Mouse (Mus musculus): ENCODE data around the gene Col27a1. TPM values are rescaled to one million over a fixed set of nuclear protein-coding genes. Genes with fewer than 3 reads are reported as not detected.
"Not testable (repeated sequence)": the region's sequence is repeated elsewhere in the genome, so short reads cannot be mapped to it uniquely, and the experiment has no call there.

Gene Col27a1
- polyA plus RNA-seq, 1 experiment = 1.4 TPM

DNA sequence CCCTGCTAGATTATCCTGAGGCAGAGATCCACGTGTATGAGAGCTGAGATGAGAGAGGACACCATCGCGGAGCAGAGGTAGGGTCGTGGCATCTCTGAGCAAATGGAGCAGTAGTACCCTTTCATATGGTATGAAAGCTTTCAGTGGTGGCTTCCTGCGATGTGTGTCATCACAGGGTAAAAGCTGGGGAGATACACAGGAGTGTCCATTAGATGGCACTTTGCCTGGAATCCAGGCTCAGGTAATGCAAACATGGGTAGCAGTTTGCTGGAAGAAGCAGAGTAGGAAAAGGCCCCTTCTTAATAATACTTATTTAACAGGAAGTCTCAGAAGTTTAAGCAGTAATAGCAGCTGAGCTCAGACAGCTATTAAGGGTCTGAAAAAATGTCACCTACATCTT lies 100.3 kb downstream of the Col27a1 start:
- Histone ChIP-seq H3K9me3 (replicated peaks; ENCODE audit: control insufficient read depth, insufficient read depth, low read length, poor library complexity, severe bottlenecking) (no peaks in the 10 kb centered on the region), H3K36me3 (ENCODE audit: control insufficient read depth, insufficient read depth, low read length, poor library complexity, severe bottlenecking) (no peaks in the 10 kb centered on the region), H3K4me3 (ENCODE audit: low read depth, low read length) (no peak overlapping the region), H3K27ac (ENCODE audit: insufficient read depth, low read length) (no peak overlapping the region), H3K9ac (ENCODE audit: low read depth, poor library complexity, severe bottlenecking) (no peak overlapping the region), H3K27me3 (ENCODE audit: control insufficient read depth, insufficient read depth, low read length, poor library complexity, severe bottlenecking) (no peaks in the 10 kb centered on the region), H3K4me1 (ENCODE audit: control insufficient read depth, insufficient read depth, low read length) (no peaks in the 10 kb centered on the region)
- TF ChIP-seq POLR2A (IDR thresholded peaks at IDR 0.05; ENCODE audit: insufficient read depth, low read length) (no peak), EP300 (IDR thresholded peaks at IDR 0.05; ENCODE audit: insufficient read depth, low read depth, low read length) (no peak), CTCF (IDR thresholded peaks at IDR 0.05; ENCODE audit: low read depth, low read length) (no peak)

DNA sequence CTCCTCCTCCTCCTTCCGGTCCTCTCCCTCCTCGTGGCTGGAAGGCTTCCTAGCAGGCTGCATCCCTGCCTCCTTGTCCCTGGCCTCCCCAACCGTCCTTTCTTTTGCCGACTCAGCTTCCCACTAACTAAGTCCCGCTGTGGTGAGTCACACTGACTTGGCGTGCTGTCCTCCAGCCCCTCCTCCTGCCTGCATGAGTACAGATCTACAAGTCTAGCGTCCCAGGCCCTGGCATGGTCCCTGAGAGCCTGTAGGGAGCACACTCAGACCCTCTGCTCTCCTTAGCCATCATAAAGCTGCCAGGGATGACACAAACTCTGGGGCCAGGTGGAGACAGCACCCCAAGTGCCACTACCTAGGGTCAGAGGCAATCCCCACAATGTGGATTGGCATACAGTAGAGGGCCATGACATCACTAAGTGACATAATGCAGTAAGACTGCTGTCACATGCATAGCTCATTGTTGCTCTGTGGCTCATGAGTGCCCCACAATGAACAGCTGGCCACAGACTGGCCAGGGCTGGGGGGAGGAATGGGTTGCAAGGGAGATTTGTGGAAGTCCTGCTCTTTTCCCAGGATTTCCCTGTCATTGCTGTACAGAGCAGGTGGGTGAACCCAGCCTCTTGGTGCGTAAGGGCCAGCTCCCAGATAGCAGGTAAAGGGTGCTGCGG lies 102.4 kb downstream of the Col27a1 start:
- H3K27me3 ChIP-seq (ENCODE audit: control insufficient read depth, insufficient read depth, low read length, poor library complexity, severe bottlenecking) = no peaks in the 10 kb centered on the region
- H3K4me3 ChIP-seq (ENCODE audit: low read depth, low read length) = no peak overlapping the region
- H3K36me3 ChIP-seq (ENCODE audit: control insufficient read depth, insufficient read depth, low read length, poor library complexity, severe bottlenecking) = no peaks in the 10 kb centered on the region
- no peaks in the 10 kb centered on the region for H3K9me3 ChIP-seq (replicated peaks; ENCODE audit: control insufficient read depth, insufficient read depth, low read length, poor library complexity, severe bottlenecking)
- H3K9ac ChIP-seq (ENCODE audit: low read depth, poor library complexity, severe bottlenecking) = no peak overlapping the region
- no peaks in the 10 kb centered on the region for H3K4me1 ChIP-seq (ENCODE audit: control insufficient read depth, insufficient read depth, low read length)
- TF ChIP-seq POLR2A (IDR thresholded peaks at IDR 0.05; ENCODE audit: insufficient read depth, low read length) = no peak
- no peak for TF ChIP-seq EP300 (IDR thresholded peaks at IDR 0.05; ENCODE audit: insufficient read depth, low read depth, low read length)
- no peak for TF ChIP-seq CTCF (IDR thresholded peaks at IDR 0.05; ENCODE audit: low read depth, low read length)
- H3K27ac ChIP-seq (ENCODE audit: insufficient read depth, low read length) = no peak overlapping the region

DNA sequence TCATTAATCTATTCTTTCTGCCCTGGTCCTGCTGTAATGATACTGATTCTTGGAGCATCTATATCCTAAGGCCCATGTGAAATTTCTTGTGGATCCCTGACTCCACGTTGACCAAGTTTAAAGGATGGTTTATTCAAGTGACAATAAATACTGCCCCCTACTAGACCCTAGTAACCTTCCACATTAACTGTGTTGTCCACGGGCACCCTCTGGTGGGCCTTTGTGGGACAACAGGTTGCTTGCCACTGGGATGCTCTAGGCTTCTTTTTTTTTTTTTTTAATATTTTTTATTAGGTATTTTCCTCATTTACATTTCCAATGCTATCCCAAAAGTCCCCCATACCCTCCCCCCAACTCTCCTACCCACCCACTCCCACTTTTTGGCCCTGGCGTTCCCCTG lies 105.8 kb downstream of the Col27a1 start:
- H3K4me1 ChIP-seq (ENCODE audit: control insufficient read depth, insufficient read depth, low read length); H3K36me3 ChIP-seq (ENCODE audit: control insufficient read depth, insufficient read depth, low read length, poor library complexity, severe bottlenecking); H3K9ac ChIP-seq (ENCODE audit: low read depth, poor library complexity, severe bottlenecking); H3K27ac ChIP-seq (ENCODE audit: insufficient read depth, low read length); H3K4me3 ChIP-seq (ENCODE audit: low read depth, low read length); H3K27me3 ChIP-seq (ENCODE audit: control insufficient read depth, insufficient read depth, low read length, poor library complexity, severe bottlenecking); H3K9me3 ChIP-seq (replicated peaks; ENCODE audit: control insufficient read depth, insufficient read depth, low read length, poor library complexity, severe bottlenecking): not testable (repeated sequence)
- peak; percentile 44 for TF ChIP-seq CTCF (IDR thresholded peaks at IDR 0.05; ENCODE audit: low read depth, low read length)

DNA sequence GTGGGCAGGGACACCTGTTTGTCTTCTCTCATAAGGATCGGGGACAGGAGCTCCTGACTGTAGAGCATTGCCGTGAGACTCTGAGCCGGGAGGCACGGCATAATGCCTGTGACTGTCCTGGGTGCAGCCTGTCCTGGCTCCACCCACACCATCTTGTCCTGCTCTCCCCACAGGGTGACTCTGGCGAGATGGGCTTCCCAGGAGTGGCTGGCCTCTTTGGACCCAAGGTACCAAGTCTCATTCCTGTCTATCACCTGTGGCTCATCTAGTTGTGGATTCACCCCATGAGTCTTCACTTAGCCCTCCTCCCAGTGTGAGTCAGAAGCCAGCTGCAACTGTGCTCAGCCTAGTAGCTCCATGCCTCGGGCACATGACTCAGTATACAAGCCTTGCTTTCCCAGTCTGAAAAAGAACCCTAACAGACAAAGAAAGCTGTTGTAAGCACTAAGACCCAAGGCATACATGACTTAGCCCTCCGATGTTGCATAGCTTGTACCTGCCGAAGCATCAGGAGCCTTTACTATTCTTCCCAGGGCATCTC lies 109.5 kb downstream of the Col27a1 start:
- Histone ChIP-seq H3K27ac (ENCODE audit: insufficient read depth, low read length) (no peak overlapping the region), H3K27me3 (ENCODE audit: control insufficient read depth, insufficient read depth, low read length, poor library complexity, severe bottlenecking) (no peaks in the 10 kb centered on the region), H3K4me1 (ENCODE audit: control insufficient read depth, insufficient read depth, low read length) (no peaks in the 10 kb centered on the region), H3K9me3 (replicated peaks; ENCODE audit: control insufficient read depth, insufficient read depth, low read length, poor library complexity, severe bottlenecking) (no peaks in the 10 kb centered on the region; the same call in 1 of the 2 replicates), H3K36me3 (ENCODE audit: control insufficient read depth, insufficient read depth, low read length, poor library complexity, severe bottlenecking) (no peaks in the 10 kb centered on the region), H3K4me3 (ENCODE audit: low read depth, low read length) (no peak overlapping the region), H3K9ac (ENCODE audit: low read depth, poor library complexity, severe bottlenecking) (no peak overlapping the region)
- no peak for TF ChIP-seq POLR2A (IDR thresholded peaks at IDR 0.05; ENCODE audit: insufficient read depth, low read length)
- TF ChIP-seq EP300 (IDR thresholded peaks at IDR 0.05; ENCODE audit: insufficient read depth, low read depth, low read length) = no peak

DNA sequence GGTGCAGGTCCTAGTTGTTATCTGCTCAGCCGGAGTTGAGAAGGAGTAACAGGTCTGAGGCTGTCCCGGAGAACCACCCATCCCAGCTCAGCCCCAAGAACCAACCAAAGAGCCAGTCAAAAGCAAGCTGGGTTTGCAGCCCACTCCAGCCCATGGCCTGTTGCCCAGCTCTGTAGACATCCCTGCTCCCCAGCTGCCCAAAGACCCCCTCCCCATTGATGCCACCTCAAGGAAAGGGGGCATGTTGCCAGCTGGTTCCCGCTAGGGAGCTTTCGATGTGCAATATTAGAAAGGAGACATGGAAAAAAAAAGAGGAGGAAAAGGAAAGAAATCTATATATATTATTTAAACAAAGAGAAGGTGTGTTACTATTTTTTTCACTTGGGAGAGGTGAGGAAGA lies 119.6 kb downstream of the Col27a1 start:
- H3K9ac ChIP-seq (ENCODE audit: low read depth, poor library complexity, severe bottlenecking) = no peak overlapping the region
- no peak for TF ChIP-seq EP300 (IDR thresholded peaks at IDR 0.05; ENCODE audit: insufficient read depth, low read depth, low read length)
- no peak for TF ChIP-seq CTCF (IDR thresholded peaks at IDR 0.05; ENCODE audit: low read depth, low read length)
- TF ChIP-seq POLR2A (IDR thresholded peaks at IDR 0.05; ENCODE audit: insufficient read depth, low read length) = no peak

DNA sequence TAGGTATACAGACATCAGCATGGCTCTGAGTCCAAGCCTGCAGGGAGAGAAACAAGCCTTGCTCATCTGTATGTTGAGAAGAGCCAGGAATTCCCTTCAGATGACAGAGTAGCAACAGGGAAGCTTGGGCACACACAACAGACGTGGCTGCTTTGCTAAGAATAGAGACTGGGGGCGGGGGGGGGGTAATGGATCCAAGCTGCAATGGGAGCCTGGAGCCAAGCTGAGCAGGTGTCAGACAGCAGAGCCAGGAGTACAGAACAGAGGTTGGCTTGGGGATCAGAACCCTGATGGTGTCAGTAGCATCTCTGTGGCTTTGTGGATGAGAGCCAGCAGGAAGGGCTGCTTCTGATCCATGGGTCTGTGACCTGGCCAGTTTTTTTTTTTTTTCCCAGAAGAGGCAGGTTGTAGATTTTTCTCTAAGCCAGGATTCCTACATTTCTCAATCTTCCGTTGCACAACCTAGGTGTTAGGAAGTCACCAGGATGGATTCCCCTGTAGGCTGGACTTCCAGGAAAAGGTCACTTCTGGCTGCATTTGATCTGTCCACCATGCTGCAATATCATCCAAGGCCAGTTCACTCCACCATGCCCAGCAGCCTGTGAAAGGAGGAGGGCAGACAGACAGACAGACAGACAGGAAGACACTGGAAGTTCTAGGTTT lies 124.7 kb downstream of the Col27a1 start:
- Histone ChIP-seq H3K27ac (ENCODE audit: insufficient read depth, low read length) (no peak overlapping the region), H3K9me3 (replicated peaks; ENCODE audit: control insufficient read depth, insufficient read depth, low read length, poor library complexity, severe bottlenecking) (no peaks in the 10 kb centered on the region), H3K27me3 (ENCODE audit: control insufficient read depth, insufficient read depth, low read length, poor library complexity, severe bottlenecking) (no peaks in the 10 kb centered on the region), H3K4me3 (ENCODE audit: low read depth, low read length) (no peak overlapping the region), H3K9ac (ENCODE audit: low read depth, poor library complexity, severe bottlenecking) (no peak overlapping the region), H3K4me1 (ENCODE audit: control insufficient read depth, insufficient read depth, low read length) (no peaks in the 10 kb centered on the region), H3K36me3 (ENCODE audit: control insufficient read depth, insufficient read depth, low read length, poor library complexity, severe bottlenecking) (no peaks in the 10 kb centered on the region)
- TF ChIP-seq CTCF (IDR thresholded peaks at IDR 0.05; ENCODE audit: low read depth, low read length) (no peak), POLR2A (IDR thresholded peaks at IDR 0.05; ENCODE audit: insufficient read depth, low read length) (no peak), EP300 (IDR thresholded peaks at IDR 0.05; ENCODE audit: insufficient read depth, low read depth, low read length) (no peak)

More for the DNA sequence above, 119.6 kb downstream of the Col27a1 start:
- no peaks in the 10 kb centered on the region for H3K36me3 ChIP-seq (ENCODE audit: control insufficient read depth, insufficient read depth, low read length, poor library complexity, severe bottlenecking)
- H3K27me3 ChIP-seq (ENCODE audit: control insufficient read depth, insufficient read depth, low read length, poor library complexity, severe bottlenecking) = no peaks in the 10 kb centered on the region
- H3K4me3 ChIP-seq (ENCODE audit: low read depth, low read length) = no peak overlapping the region
- H3K9me3 ChIP-seq (replicated peaks; ENCODE audit: control insufficient read depth, insufficient read depth, low read length, poor library complexity, severe bottlenecking) = no peaks in the 10 kb centered on the region
- H3K27ac ChIP-seq (ENCODE audit: insufficient read depth, low read length) = no peak overlapping the region
- no peaks in the 10 kb centered on the region for H3K4me1 ChIP-seq (ENCODE audit: control insufficient read depth, insufficient read depth, low read length)

All from ES-Bruce4 (cell line).